Mouse (Mus musculus) neural tube, embryonic 12.5 days (tissue): Measurements from ENCODE around the gene Pdcd4. TPM values are rescaled to one million over a fixed set of nuclear protein-coding genes. Genes with fewer than 3 reads are reported as not detected.
A peak's percentile ranks its signal among the peaks of the same experiment; 100 is the strongest.

Experiments used
- ATAC-seq: fragments of 200-750 bp; cut with Nextera tagmentation; 2 replicates; pipeline ENCODE4 v1.8.0; 2017; ENCODE audit warnings: low read depth, mild to moderate bottlenecking, moderate TSS enrichment, moderate library complexity; ENCODE audit not compliant: low FRiP score
- H3K27ac ChIP-seq: fragments of 300-500 bp; sonication (generic); 2 replicates; pipeline ENCODE4 v1.5.1; 2016
- H3K27me3 ChIP-seq: fragments of 300-500 bp; sonication (generic); replicated peaks from 2 replicates; pipeline ENCODE4 v1.6.1; 2016; ENCODE audit warnings: mild to moderate bottlenecking
- H3K36me3 ChIP-seq: fragments of 300-500 bp; sonication (generic); 2 replicates; pipeline ENCODE4 v1.6.1; 2016; ENCODE audit warnings: mild to moderate bottlenecking
- H3K4me1 ChIP-seq: fragments of 300-500 bp; sonication (generic); 2 replicates; pipeline ENCODE4 v1.6.1; 2016
- H3K4me2 ChIP-seq: fragments of 300-500 bp; sonication (generic); replicated peaks from 2 replicates; pipeline ENCODE4 v1.6.1; 2016; ENCODE audit warnings: mild to moderate bottlenecking
- H3K4me3 ChIP-seq: fragments of 300-500 bp; sonication (generic); 2 replicates; pipeline ENCODE4 v1.5.1; 2016
- H3K9ac ChIP-seq: fragments of 300-500 bp; sonication (generic); 2 replicates; pipeline ENCODE4 v1.6.1; 2016; ENCODE audit warnings: mild to moderate bottlenecking
- H3K9me3 ChIP-seq: fragments of 300-500 bp; sonication (generic); 2 replicates; pipeline ENCODE4 v1.6.1; 2016; ENCODE audit warnings: mild to moderate bottlenecking
- WGBS: fragments of 180-500 bp; shearing (Covaris S2); methylation state at CpG from one replicate; pipeline ENCODE4 v1.1.7; 2016; 5-methylcytosine and 5-hydroxymethylcytosine counted together
- polyA plus RNA-seq: library from polyadenylated mRNA; unstranded; fragments of >200 nt; fragmentation: Nextera tagmentation; extraction: Ambion mirVana; gene quantifications from 2 replicates; pipeline ENCODE4 v1.2.1, GENCODE M21; 2016

The Pdcd4 gene
- polyA plus RNA-seq, 1 experiment from 2014 or later = 84.0 TPM

DNA sequence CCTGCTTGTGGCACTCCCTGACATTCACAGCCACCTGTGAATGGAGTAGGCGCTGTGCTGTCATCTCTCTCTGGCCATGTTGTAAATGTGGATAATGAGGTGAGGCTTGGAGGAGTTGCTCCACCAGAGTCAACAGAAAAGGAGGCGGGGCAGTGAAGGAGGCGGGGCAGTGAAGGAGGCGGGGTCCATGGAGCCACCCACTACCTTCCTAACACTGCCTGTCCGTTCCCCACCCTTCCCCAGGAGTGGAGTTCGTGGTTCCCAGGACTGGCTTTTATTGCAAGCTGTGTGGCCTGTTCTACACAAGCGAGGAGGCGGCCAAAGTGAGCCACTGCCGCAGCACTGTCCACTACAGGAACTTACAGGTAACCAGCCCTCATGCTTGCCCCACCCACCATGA is 32.9 kb upstream of the Pdcd4 start:
- Histone ChIP-seq H3K4me2 (no peak overlapping the region), H3K4me1 (no peaks in the 10 kb centered on the region), H3K9ac (no peak overlapping the region), H3K36me3 (no peaks in the 10 kb centered on the region), H3K4me3 (no peak overlapping the region), H3K9me3 (no peaks in the 10 kb centered on the region), H3K27me3 (peaks cover 6% of the 10 kb centered on the region; the same call in 1 of the 2 replicates), H3K27ac (no peak overlapping the region)
- ATAC-seq = 0 out of 2 replicates have a peak, but pooled peaks have one; percentile 29
- WGBS = 19% methylated on average over 9 of the region's 9 CpGs

DNA sequence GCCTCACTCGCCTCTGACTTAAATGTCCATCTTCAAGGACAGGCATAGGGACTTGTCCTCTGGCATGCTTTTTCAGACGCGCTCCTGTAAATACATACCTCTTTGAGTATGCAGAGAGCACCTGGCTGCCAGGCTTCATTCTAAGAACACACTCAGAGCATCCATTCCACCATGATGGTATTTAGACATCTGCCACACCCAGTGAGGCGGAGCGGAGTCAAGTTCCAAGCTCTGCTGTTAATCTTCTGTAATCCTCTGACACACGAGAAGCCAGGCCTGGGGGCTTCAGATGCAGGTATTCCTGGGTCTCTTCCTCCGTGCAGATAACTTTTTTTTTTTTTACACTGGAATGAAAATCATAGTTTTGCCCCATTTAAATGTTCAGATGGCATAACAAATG is 32.4 kb upstream of the Pdcd4 start:
- ATAC-seq = no peak
- no peaks in the 10 kb centered on the region for H3K4me1 ChIP-seq
- 63% methylated on average over 7 of the region's 7 CpGs for WGBS

GRCm38 (mm10) chr19:53861346-53861745 is 30.7 kb upstream of the Pdcd4 start:
- Histone ChIP-seq H3K9ac (no peak overlapping the region), H3K4me2 (no peak overlapping the region), H3K9me3 (no peaks in the 10 kb centered on the region), H3K4me1 (no peaks in the 10 kb centered on the region), H3K27ac (no peak overlapping the region), H3K4me3 (no peak overlapping the region), H3K36me3 (no peaks in the 10 kb centered on the region), H3K27me3 (no peaks in the 10 kb centered on the region; the same call in 1 of the 2 replicates)
- ATAC-seq = no peak
- WGBS = 85% methylated on average over 7 of the region's 7 CpGs

More for the DNA sequence above, 32.4 kb upstream of the Pdcd4 start:
- H3K27me3 ChIP-seq = peaks cover 4% of the 10 kb centered on the region; the same call in 1 of the 2 replicates
- no peaks in the 10 kb centered on the region for H3K36me3 ChIP-seq
- no peak overlapping the region for H3K4me2 ChIP-seq
- H3K4me3 ChIP-seq = no peak overlapping the region
- H3K9ac ChIP-seq = no peak overlapping the region
- no peaks in the 10 kb centered on the region for H3K9me3 ChIP-seq
- no peak overlapping the region for H3K27ac ChIP-seq

DNA sequence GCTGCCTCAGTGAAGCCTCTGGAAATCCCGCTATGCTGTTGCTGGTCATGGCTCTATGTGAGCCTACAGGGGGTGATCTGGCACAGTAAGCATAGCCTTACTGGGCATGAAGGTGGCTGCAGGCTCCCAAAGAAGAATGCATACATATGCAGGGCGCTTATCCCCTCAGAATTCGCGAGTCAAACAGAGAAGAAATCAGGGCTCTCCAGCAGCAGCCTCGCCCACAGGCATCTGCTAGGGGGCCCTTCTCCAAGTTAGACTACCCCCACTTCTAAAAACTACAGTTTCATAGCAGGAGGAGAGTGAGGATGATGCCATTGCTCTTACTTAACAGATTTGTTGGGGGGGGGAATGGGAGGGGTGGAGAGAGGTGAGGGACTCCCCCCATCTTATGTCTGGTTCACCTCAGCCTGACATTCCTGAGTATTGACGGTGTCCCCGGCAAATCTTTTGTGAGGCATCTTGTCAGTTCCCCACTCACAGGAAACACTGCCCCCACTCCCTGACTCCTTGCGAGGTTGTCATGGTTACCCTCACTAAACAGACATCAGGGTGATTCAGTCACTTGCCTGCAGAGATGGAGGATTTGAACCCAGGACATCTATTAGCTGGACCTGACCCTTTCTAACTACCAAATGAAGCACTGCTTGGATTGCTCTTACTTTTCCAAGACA is 29.3 kb upstream of the Pdcd4 start:
- H3K9me3 ChIP-seq = no peaks in the 10 kb centered on the region
- no peaks in the 10 kb centered on the region for H3K4me1 ChIP-seq
- no peaks in the 10 kb centered on the region for H3K36me3 ChIP-seq
- no peak for ATAC-seq
- no peak overlapping the region for H3K4me3 ChIP-seq
- H3K9ac ChIP-seq = no peak overlapping the region
- no peak overlapping the region for H3K4me2 ChIP-seq
- no peaks in the 10 kb centered on the region for H3K27me3 ChIP-seq
- 70% methylated on average over 8 of the region's 8 CpGs for WGBS
- H3K27ac ChIP-seq = no peak overlapping the region

DNA sequence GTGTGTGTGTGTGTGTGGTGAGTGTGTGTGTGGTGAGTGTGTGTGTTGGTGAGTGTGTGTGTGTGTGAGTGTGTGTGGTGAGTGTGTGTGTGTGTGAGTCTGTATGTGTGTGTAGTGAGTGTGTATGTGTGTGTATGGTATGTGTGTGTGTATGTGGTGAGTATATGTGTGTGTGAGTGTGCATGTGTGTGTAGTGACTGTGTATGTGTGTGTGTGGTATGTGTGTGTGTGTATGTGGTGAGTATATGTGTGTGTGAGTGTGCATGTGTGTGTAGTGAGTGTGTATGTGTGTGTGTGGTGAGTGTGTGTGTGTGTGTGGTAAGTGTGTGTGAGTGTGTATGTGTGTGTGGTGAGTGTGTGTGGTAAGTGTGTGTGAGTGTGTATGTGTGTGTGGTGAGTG is 24.8 kb upstream of the Pdcd4 start:
- no peaks in the 10 kb centered on the region for H3K4me1 ChIP-seq
- H3K36me3 ChIP-seq = no peaks in the 10 kb centered on the region
- ATAC-seq = no peak
- H3K9ac ChIP-seq = no peak overlapping the region
- no peak overlapping the region for H3K27ac ChIP-seq
- no peaks in the 10 kb centered on the region for H3K27me3 ChIP-seq
- no peaks in the 10 kb centered on the region for H3K9me3 ChIP-seq
- no peak overlapping the region for H3K4me2 ChIP-seq
- no peak overlapping the region for H3K4me3 ChIP-seq

- H3K4me2 ChIP-seq = no peak overlapping the region
- WGBS = 89% methylated on average over 6 of the region's 6 CpGs
- no peaks in the 10 kb centered on the region for H3K4me1 ChIP-seq
- no peak overlapping the region for H3K9ac ChIP-seq
- H3K27ac ChIP-seq = no peak overlapping the region
- H3K36me3 ChIP-seq = no peaks in the 10 kb centered on the region
- H3K27me3 ChIP-seq = no peaks in the 10 kb centered on the region
- no peaks in the 10 kb centered on the region for H3K9me3 ChIP-seq
- no peak overlapping the region for H3K4me3 ChIP-seq
- no peak for ATAC-seq
Observed at GRCm38 (mm10) chr19:53868125-53868524, 23.9 kb upstream of the Pdcd4 start.

DNA sequence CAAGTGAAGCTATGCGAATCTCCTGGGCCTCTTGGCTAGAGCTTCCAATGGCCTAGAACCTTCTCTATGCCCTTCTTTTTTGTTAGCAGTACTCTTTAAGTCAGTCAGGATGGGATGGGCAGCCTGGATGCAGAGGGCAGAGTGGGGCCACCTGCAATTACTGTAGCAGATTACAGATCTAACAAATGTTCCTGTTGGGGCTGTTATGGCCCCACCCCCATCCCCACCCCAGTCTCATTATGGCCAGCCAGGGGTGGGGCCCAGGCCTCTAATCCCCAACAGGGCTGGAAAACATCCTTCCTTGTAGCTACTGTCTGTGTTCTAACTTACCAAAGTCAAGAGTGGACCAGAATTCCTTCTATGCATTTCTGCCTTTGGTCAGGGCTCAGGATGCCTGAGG is 23.2 kb upstream of the Pdcd4 start:
- WGBS = 90% methylated on average over 1 of the region's 1 CpGs
- H3K36me3 ChIP-seq = no peaks in the 10 kb centered on the region
- no peak overlapping the region for H3K9ac ChIP-seq
- H3K4me2 ChIP-seq = no peak overlapping the region
- no peak overlapping the region for H3K27ac ChIP-seq
- no peak overlapping the region for H3K4me3 ChIP-seq
- no peak for ATAC-seq
- H3K27me3 ChIP-seq = no peaks in the 10 kb centered on the region
- no peaks in the 10 kb centered on the region for H3K4me1 ChIP-seq
- no peaks in the 10 kb centered on the region for H3K9me3 ChIP-seq

- 79% methylated on average over 4 of the region's 4 CpGs for WGBS
- no peaks in the 10 kb centered on the region for H3K36me3 ChIP-seq
Observed at GRCm38 (mm10) chr19:53869427-53870385, 22.3 kb upstream of the Pdcd4 start.

DNA sequence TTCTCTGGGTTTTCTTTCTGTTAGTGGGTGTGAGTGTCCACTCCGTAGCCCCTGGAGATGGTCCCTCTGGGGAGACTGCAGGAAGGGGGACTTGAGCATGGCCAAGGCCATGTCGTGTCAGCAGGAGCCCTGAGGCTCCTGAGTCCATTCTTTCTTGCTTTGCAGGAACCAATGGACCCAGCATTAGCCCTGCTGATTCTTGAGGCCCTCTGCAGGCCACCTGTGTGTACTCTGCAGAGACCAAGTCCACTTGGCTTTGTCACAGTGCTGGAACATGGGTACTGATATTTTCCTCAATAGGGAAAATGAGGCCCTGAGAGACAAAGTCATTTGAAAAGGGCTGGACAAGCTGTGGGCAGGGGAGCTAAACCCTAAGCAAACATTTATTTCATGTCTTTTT is 21.5 kb upstream of the Pdcd4 start:
- no peaks in the 10 kb centered on the region for H3K9me3 ChIP-seq
- H3K4me2 ChIP-seq = no peak overlapping the region
- no peak overlapping the region for H3K27ac ChIP-seq
- no peak for ATAC-seq
- no peaks in the 10 kb centered on the region for H3K4me1 ChIP-seq
- H3K36me3 ChIP-seq = no peaks in the 10 kb centered on the region
- H3K4me3 ChIP-seq = no peak overlapping the region
- 64% methylated on average over 2 of the region's 2 CpGs for WGBS
- no peaks in the 10 kb centered on the region for H3K27me3 ChIP-seq
- no peak overlapping the region for H3K9ac ChIP-seq

More at GRCm38 (mm10) chr19:53869427-53870385, 22.3 kb upstream of the Pdcd4 start:
- Histone ChIP-seq H3K27me3 (no peaks in the 10 kb centered on the region), H3K9me3 (no peaks in the 10 kb centered on the region), H3K4me3 (no peak overlapping the region), H3K4me1 (no peaks in the 10 kb centered on the region), H3K4me2 (no peak overlapping the region), H3K9ac (no peak overlapping the region), H3K27ac (no peak overlapping the region)
- ATAC-seq = no peak

- ATAC-seq = no peak
- H3K9me3 ChIP-seq = no peaks in the 10 kb centered on the region
Observed at GRCm38 (mm10) chr19:53871502-53871901, 20.5 kb upstream of the Pdcd4 start.

DNA sequence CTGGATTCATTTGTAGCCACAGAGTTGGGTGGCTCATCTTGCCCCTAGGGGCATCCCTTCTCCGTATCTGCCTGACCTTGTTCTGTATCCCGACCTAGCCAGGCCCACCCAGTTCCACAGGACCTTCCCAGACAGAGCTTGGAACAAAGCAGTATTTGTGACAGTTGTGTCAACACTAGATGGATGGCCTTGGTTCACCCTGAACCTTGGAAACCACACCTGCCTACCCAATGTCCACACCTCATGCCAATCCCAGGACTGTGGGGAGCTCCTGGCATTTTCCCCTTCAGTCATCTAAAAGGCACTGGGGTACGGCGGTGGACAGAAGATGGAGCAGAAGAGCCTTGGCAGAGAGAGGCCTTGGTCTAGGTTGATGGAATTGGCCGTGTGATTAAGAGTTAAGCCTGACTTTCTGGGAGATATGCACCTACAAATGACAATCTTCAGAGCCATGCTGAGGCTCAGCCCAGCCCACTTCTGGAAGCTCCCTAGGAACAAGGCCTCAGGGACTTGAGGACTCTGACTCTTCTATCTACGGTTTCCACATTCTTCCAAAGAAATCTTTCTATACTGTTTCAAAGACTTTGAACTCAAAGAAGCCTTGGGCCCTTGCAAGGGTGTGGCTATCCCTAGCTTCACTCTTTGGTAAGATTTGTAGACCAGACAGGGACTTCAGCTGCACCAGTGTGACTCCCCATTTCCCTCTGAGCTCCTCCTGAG is 18.9 kb upstream of the Pdcd4 start:
- no peak for ATAC-seq
- Histone ChIP-seq H3K4me2 (no peak overlapping the region), H3K9ac (no peak overlapping the region), H3K9me3 (no peaks in the 10 kb centered on the region), H3K4me3 (no peak overlapping the region), H3K27me3 (no peaks in the 10 kb centered on the region), H3K36me3 (no peaks in the 10 kb centered on the region), H3K27ac (no peak overlapping the region), H3K4me1 (no peaks in the 10 kb centered on the region)
- 85% methylated on average over 6 of the region's 6 CpGs for WGBS

More at GRCm38 (mm10) chr19:53871502-53871901, 20.5 kb upstream of the Pdcd4 start:
- H3K9ac ChIP-seq = no peak overlapping the region
- H3K27me3 ChIP-seq = no peaks in the 10 kb centered on the region
- no peaks in the 10 kb centered on the region for H3K4me1 ChIP-seq
- H3K36me3 ChIP-seq = no peaks in the 10 kb centered on the region
- H3K27ac ChIP-seq = no peak overlapping the region
- no peak overlapping the region for H3K4me2 ChIP-seq
- no peak overlapping the region for H3K4me3 ChIP-seq
- WGBS = 89% methylated on average over 6 of the region's 6 CpGs

DNA sequence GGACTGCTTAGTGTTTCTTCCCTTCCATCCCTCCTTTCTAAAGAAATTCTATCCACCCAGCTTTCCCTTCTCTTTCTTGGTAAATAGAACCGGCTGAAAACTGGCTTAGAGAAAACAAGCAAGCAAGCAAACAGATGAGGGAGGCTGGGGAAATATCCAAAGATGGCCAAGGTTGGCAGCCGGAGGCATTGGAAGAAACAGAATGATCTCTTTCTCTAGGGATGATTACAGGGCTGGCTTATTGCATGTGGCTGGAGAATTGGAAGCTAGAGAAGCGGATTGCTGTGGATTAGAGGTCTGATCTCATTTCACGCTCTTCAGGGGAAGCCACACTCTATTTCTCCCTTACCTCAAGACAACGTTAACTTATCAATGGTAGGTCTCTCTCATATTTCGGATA is 16.8 kb upstream of the Pdcd4 start:
- 90% methylated on average over 6 of the region's 6 CpGs for WGBS
- no peaks in the 10 kb centered on the region for H3K4me1 ChIP-seq
- H3K9ac ChIP-seq = no peak overlapping the region
- no peaks in the 10 kb centered on the region for H3K9me3 ChIP-seq
- no peaks in the 10 kb centered on the region for H3K36me3 ChIP-seq
- no peak for ATAC-seq
- H3K27me3 ChIP-seq = no peaks in the 10 kb centered on the region
- no peak overlapping the region for H3K27ac ChIP-seq
- no peak overlapping the region for H3K4me2 ChIP-seq
- no peak overlapping the region for H3K4me3 ChIP-seq
